Mouse (Mus musculus): ENCODE results near the gene Ciart.
"Not testable (repeated sequence)": the region's sequence is repeated elsewhere in the genome, so short reads cannot be mapped to it uniquely, and the experiment has no call there.

Gene Ciart

GRCm38 (mm10) chr3:95865571-95865970, 16.5 kb downstream of the Ciart start:
- no peak for DNase-seq (ENCODE audit: low read depth, low spot score)

- no peak for DNase-seq (ENCODE audit: low read depth, low spot score)
Observed at GRCm38 (mm10) chr3:95865050-95865449, 17.0 kb downstream of the Ciart start.

- DNase-seq (ENCODE audit: low read depth, low spot score), result no peak
Observed at GRCm38 (mm10) chr3:95863578-95863977, 18.5 kb downstream of the Ciart start.

GRCm38 (mm10) chr3:95861796-95862195, 20.3 kb downstream of the Ciart start:
- peak; percentile 94 for DNase-seq (ENCODE audit: low read depth, low spot score)

- peak; percentile 45 for DNase-seq (ENCODE audit: low read depth, low spot score)
Observed at GRCm38 (mm10) chr3:95861216-95861615, 20.8 kb downstream of the Ciart start.

GRCm38 (mm10) chr3:95860323-95860722, 21.7 kb downstream of the Ciart start:
- no peak for DNase-seq (ENCODE audit: low read depth, low spot score)

GRCm38 (mm10) chr3:95858278-95858677, 23.8 kb downstream of the Ciart start:
- DNase-seq (ENCODE audit: low read depth, low spot score), result not testable (repeated sequence)

- DNase-seq (ENCODE audit: low read depth, low spot score), result not testable (repeated sequence)
Observed at GRCm38 (mm10) chr3:95857050-95857449, 25.0 kb downstream of the Ciart start.

- no peak for DNase-seq (ENCODE audit: low read depth, low spot score)
Observed at GRCm38 (mm10) chr3:95856115-95856514, 25.9 kb downstream of the Ciart start.

GRCm38 (mm10) chr3:95855502-95856089, 26.5 kb downstream of the Ciart start, which contains the start of gene Prpf3:
TSS of gene Prpf3 (minus strand) at chr3:95855885.
- peak; percentile 92 for DNase-seq (ENCODE audit: low read depth, low spot score)

GRCm38 (mm10) chr3:95851317-95851716, 30.7 kb downstream of the Ciart start:
- DNase-seq (ENCODE audit: low read depth, low spot score), result no peak

- no peak for DNase-seq (ENCODE audit: low read depth, low spot score)
Observed at GRCm38 (mm10) chr3:95850611-95851010, 31.4 kb downstream of the Ciart start.

GRCm38 (mm10) chr3:95842503-95843214, 39.4 kb downstream of the Ciart start:
- DNase-seq (ENCODE audit: low read depth, low spot score), result peak; percentile 50

- DNase-seq (ENCODE audit: low read depth, low spot score), result no peak
Observed at GRCm38 (mm10) chr3:95839250-95839649, 42.8 kb downstream of the Ciart start.

GRCm38 (mm10) chr3:95829053-95829452, 53.0 kb downstream of the Ciart start:
- no peak for DNase-seq (ENCODE audit: low read depth, low spot score)
